Mouse (Mus musculus) heart, embryonic 16.5 days (tissue): ENCODE measurements around the gene Fam228a. TPM values are rescaled to one million over a fixed set of nuclear protein-coding genes. Genes with fewer than 3 reads are reported as not detected.
"Not testable (repeated sequence)": the region's sequence is repeated elsewhere in the genome, so short reads cannot be mapped to it uniquely, and the experiment has no call there.

ENCODE experiments used
- ATAC-seq: fragments of 200-750 bp; cut with Nextera tagmentation; replicated peaks from 2 replicates; pipeline ENCODE4 v1.8.0; 2017; ENCODE audit warnings: moderate number of reproducible peaks; ENCODE audit not compliant: insufficient read depth, low FRiP score; ENCODE audit errors: extremely low read depth
- H3K27ac ChIP-seq: fragments of 300-500 bp; sonication (generic); 2 replicates; pipeline ENCODE4 v1.5.1; 2014; ENCODE audit warnings: mild to moderate bottlenecking, low read length, control low read depth, moderate library complexity
- H3K27me3 ChIP-seq: fragments of 300-500 bp; sonication (generic); 2 replicates; pipeline ENCODE4 v1.6.1; 2014; ENCODE audit warnings: low read length, mixed read lengths; ENCODE audit not compliant: control insufficient read depth, insufficient read depth
- H3K36me3 ChIP-seq: fragments of 300-500 bp; sonication (generic); 2 replicates; pipeline ENCODE4 v1.6.1; 2014; ENCODE audit not compliant: control insufficient read depth, insufficient read depth
- H3K4me1 ChIP-seq: fragments of 300-500 bp; sonication (generic); 2 replicates; pipeline ENCODE4 v1.6.1; 2014; ENCODE audit warnings: low read length, mixed read lengths; ENCODE audit not compliant: control insufficient read depth, insufficient read depth
- H3K4me2 ChIP-seq: fragments of 300-500 bp; sonication (generic); 2 replicates; pipeline ENCODE4 v1.6.1; 2014; ENCODE audit warnings: low read depth, mild to moderate bottlenecking, control low read depth, low read length
- H3K4me3 ChIP-seq: fragments of 300-500 bp; sonication (generic); 2 replicates; pipeline ENCODE4 v1.5.1; 2014; ENCODE audit warnings: mild to moderate bottlenecking, control low read depth, low read length
- H3K9ac ChIP-seq: fragments of 300-500 bp; sonication (generic); 2 replicates; pipeline ENCODE4 v1.6.1; 2014; ENCODE audit warnings: low read length, control low read depth
- H3K9me3 ChIP-seq: fragments of 300-500 bp; sonication (generic); replicated peaks from 2 replicates; pipeline ENCODE4 v1.6.1; 2016; ENCODE audit warnings: low read length; ENCODE audit not compliant: control insufficient read depth
- WGBS: fragments of 180-500 bp; shearing (Covaris S2); extraction: QIAGEN DNeasy Blood & Tissue Kit; methylation state at CpG from one replicate; pipeline ENCODE4 v1.1.7; 2014; 5-methylcytosine and 5-hydroxymethylcytosine counted together
- polyA plus RNA-seq: library from polyadenylated mRNA; unstranded; fragments of >200 nt; fragmentation: Nextera tagmentation; extraction: Ambion mirVana; gene quantifications from 2 replicates; pipeline ENCODE4 v1.2.1, GENCODE M21; 2015

The Fam228a gene
- polyA plus RNA-seq: 0.16 and 0.25 TPM in 2 replicates

GRCm38 (mm10) chr12:4738031-4738576, at the start of gene Fam228a:
TSS of gene Fam228a (minus strand) at chr12:4738430.
- no peak within 1 kb of the TSS for H3K27ac ChIP-seq
- no peak within 1 kb of the TSS for H3K4me3 ChIP-seq
- H3K4me2 ChIP-seq: no peak within 1 kb of the TSS
- no peaks in the 10 kb centered on the region for H3K36me3 ChIP-seq
- no peak within 1 kb of the TSS for H3K9ac ChIP-seq
- no peaks in the 10 kb centered on the region for H3K9me3 ChIP-seq
- H3K4me1 ChIP-seq: no peaks in the 10 kb centered on the region
- WGBS: 90% methylated on average over 18 of the region's 18 CpGs
- no peak for ATAC-seq
- H3K27me3 ChIP-seq: no peaks in the 10 kb centered on the region

GRCm38 (mm10) chr12:4784466-4784865, 46.2 kb upstream of the Fam228a start:
- Histone ChIP-seq H3K9ac (no peak overlapping the region), H3K4me2 (no peak overlapping the region), H3K4me1 (no peaks in the 10 kb centered on the region), H3K36me3 (no peaks in the 10 kb centered on the region), H3K4me3 (no peak overlapping the region), H3K27me3 (no peaks in the 10 kb centered on the region), H3K9me3 (no peaks in the 10 kb centered on the region), H3K27ac (no peak overlapping the region)
- ATAC-seq: no peak
- WGBS: 60% methylated on average over 2 of the region's 2 CpGs

- H3K36me3 ChIP-seq: no peaks in the 10 kb centered on the region
- no peak overlapping the region for H3K4me2 ChIP-seq
- WGBS: 43% methylated on average over 5 of the region's 5 CpGs
- H3K27me3 ChIP-seq: no peaks in the 10 kb centered on the region
- no peak overlapping the region for H3K4me3 ChIP-seq
- H3K27ac ChIP-seq: no peak overlapping the region
- no peak overlapping the region for H3K9ac ChIP-seq
- no peaks in the 10 kb centered on the region for H3K9me3 ChIP-seq
- ATAC-seq: no peak
- no peaks in the 10 kb centered on the region for H3K4me1 ChIP-seq
These were observed 45.4 kb upstream of the Fam228a start for GRCm38 (mm10) chr12:4783598-4783997.

GRCm38 (mm10) chr12:4781725-4782404, 43.6 kb upstream of the Fam228a start:
- H3K4me3 ChIP-seq, H3K9ac ChIP-seq, H3K4me2 ChIP-seq, H3K9me3 ChIP-seq, H3K27ac ChIP-seq, H3K36me3 ChIP-seq, H3K4me1 ChIP-seq, ATAC-seq, H3K27me3 ChIP-seq: not testable (repeated sequence)
- WGBS: 69% methylated on average over 9 of the region's 9 CpGs

GRCm38 (mm10) chr12:4781270-4781669, 43.0 kb upstream of the Fam228a start:
- no peak overlapping the region for H3K27ac ChIP-seq
- ATAC-seq: no peak
- H3K9me3 ChIP-seq: no peaks in the 10 kb centered on the region
- H3K4me1 ChIP-seq: no peaks in the 10 kb centered on the region
- 85% methylated on average over 1 of the region's 1 CpGs for WGBS
- H3K9ac ChIP-seq: no peak overlapping the region
- H3K4me2 ChIP-seq: no peak overlapping the region
- H3K27me3 ChIP-seq: no peaks in the 10 kb centered on the region
- no peak overlapping the region for H3K4me3 ChIP-seq
- no peaks in the 10 kb centered on the region for H3K36me3 ChIP-seq

GRCm38 (mm10) chr12:4780245-4780644, 42.0 kb upstream of the Fam228a start:
- Histone ChIP-seq H3K27ac (no peak overlapping the region), H3K9me3 (no peaks in the 10 kb centered on the region), H3K4me2 (no peak overlapping the region), H3K4me1 (no peaks in the 10 kb centered on the region), H3K9ac (no peak overlapping the region), H3K36me3 (no peaks in the 10 kb centered on the region), H3K27me3 (no peaks in the 10 kb centered on the region), H3K4me3 (no peak overlapping the region)
- ATAC-seq: no peak
- 62% methylated on average over 2 of the region's 2 CpGs for WGBS

- ATAC-seq: no peak
- H3K4me2 ChIP-seq: no peak overlapping the region
- H3K27me3 ChIP-seq: no peaks in the 10 kb centered on the region
- H3K27ac ChIP-seq: no peak overlapping the region
- no peak overlapping the region for H3K9ac ChIP-seq
- 81% methylated on average over 6 of the region's 6 CpGs for WGBS
- no peak overlapping the region for H3K4me3 ChIP-seq
- no peaks in the 10 kb centered on the region for H3K9me3 ChIP-seq
- H3K4me1 ChIP-seq: no peaks in the 10 kb centered on the region
- no peaks in the 10 kb centered on the region for H3K36me3 ChIP-seq
These were observed 39.5 kb upstream of the Fam228a start for GRCm38 (mm10) chr12:4777734-4778133.

- WGBS: 73% methylated on average over 9 of the region's 9 CpGs
- Histone ChIP-seq H3K27me3 (no peaks in the 10 kb centered on the region), H3K36me3 (no peaks in the 10 kb centered on the region), H3K9ac (no peak overlapping the region), H3K4me1 (no peaks in the 10 kb centered on the region), H3K4me2 (no peak overlapping the region), H3K9me3 (no peaks in the 10 kb centered on the region), H3K4me3 (no peak overlapping the region), H3K27ac (no peak overlapping the region)
- no peak for ATAC-seq
These were observed 37.3 kb upstream of the Fam228a start for GRCm38 (mm10) chr12:4775588-4775949.

GRCm38 (mm10) chr12:4774895-4775587, 36.8 kb upstream of the Fam228a start:
- ATAC-seq: no peak
- Histone ChIP-seq H3K36me3 (no peaks in the 10 kb centered on the region), H3K9ac (no peak overlapping the region), H3K27ac (no peak overlapping the region), H3K9me3 (no peaks in the 10 kb centered on the region), H3K4me1 (no peaks in the 10 kb centered on the region), H3K4me2 (no peak overlapping the region), H3K27me3 (no peaks in the 10 kb centered on the region), H3K4me3 (no peak overlapping the region)
- WGBS: 83% methylated on average over 8 of the region's 8 CpGs
